Mouse (Mus musculus) G1E-ER4 (cell line): ENCODE data around the gene Dpysl4. TPM values are rescaled to one million over a fixed set of nuclear protein-coding genes. Genes with fewer than 3 reads are reported as not detected.

ENCODE experiments used
- GATA1 ChIP-seq: IDR thresholded peaks from one replicate; pipeline ENCODE4 v1.8.0; 2012; ENCODE audit warnings: low read length, inconsistent platforms
- polyA plus RNA-seq: library from polyadenylated mRNA; stranded (reverse); fragments of >175 nt; gene quantifications from 2 replicates; pipeline ENCODE4 v1.2.3, GENCODE M21; 2012

Gene Dpysl4
- polyA plus RNA-seq, 1 experiment, result not detected

- no peak for TF ChIP-seq GATA1
Observed at GRCm38 (mm10) chr7:139091681-139092080, 5.9 kb downstream of the Dpysl4 start.

- TF ChIP-seq GATA1, result no peak
Observed at GRCm38 (mm10) chr7:139092676-139093075, 6.9 kb downstream of the Dpysl4 start.

GRCm38 (mm10) chr7:139093124-139093523 lies 7.3 kb downstream of the Dpysl4 start:
- TF ChIP-seq GATA1, result no peak

GRCm38 (mm10) chr7:139093781-139094180 lies 8.0 kb downstream of the Dpysl4 start:
- TF ChIP-seq GATA1, result no peak

GRCm38 (mm10) chr7:139094761-139095160 lies 9.0 kb downstream of the Dpysl4 start:
- no peak for TF ChIP-seq GATA1

- TF ChIP-seq GATA1, result no peak
Observed at GRCm38 (mm10) chr7:139095282-139095681, 9.5 kb downstream of the Dpysl4 start.

- TF ChIP-seq GATA1, result no peak
Observed at GRCm38 (mm10) chr7:139096399-139096798, 10.6 kb downstream of the Dpysl4 start.

GRCm38 (mm10) chr7:139100531-139101095 lies 14.8 kb downstream of the Dpysl4 start:
- TF ChIP-seq GATA1, result no peak

- no peak for TF ChIP-seq GATA1
Observed at GRCm38 (mm10) chr7:139101286-139101804, 15.5 kb downstream of the Dpysl4 start.

GRCm38 (mm10) chr7:139101826-139102225 lies 16.0 kb downstream of the Dpysl4 start:
- TF ChIP-seq GATA1, result no peak

GRCm38 (mm10) chr7:139103960-139104381 lies 18.2 kb downstream of the Dpysl4 start:
- TF ChIP-seq GATA1, result no peak

- TF ChIP-seq GATA1, result no peak
Observed at GRCm38 (mm10) chr7:139105076-139105475, 19.3 kb downstream of the Dpysl4 start.

- no peak for TF ChIP-seq GATA1
Observed at GRCm38 (mm10) chr7:139105705-139106104, 19.9 kb downstream of the Dpysl4 start.

- no peak for TF ChIP-seq GATA1
Observed at GRCm38 (mm10) chr7:139107908-139108650, 22.3 kb downstream of the Dpysl4 start.

- TF ChIP-seq GATA1, result no peak
Observed at GRCm38 (mm10) chr7:139119152-139119774, 33.5 kb downstream of the Dpysl4 start.

- no peak for TF ChIP-seq GATA1
Observed at GRCm38 (mm10) chr7:139119775-139120153, 34.0 kb downstream of the Dpysl4 start.

GRCm38 (mm10) chr7:139125881-139126280 lies 40.1 kb downstream of the Dpysl4 start:
- TF ChIP-seq GATA1, result no peak

GRCm38 (mm10) chr7:139126549-139126948 lies 40.7 kb downstream of the Dpysl4 start:
- TF ChIP-seq GATA1, result no peak
